Mouse (Mus musculus) left cerebral cortex, adult 8-10 months (tissue): ENCODE results near the gene P4ha1. TPM values are rescaled to one million over a fixed set of nuclear protein-coding genes. Genes with fewer than 3 reads are reported as not detected.
"Not testable (repeated sequence)": the region's sequence is repeated elsewhere in the genome, so short reads cannot be mapped to it uniquely, and the experiment has no call there.

Source experiments
- DNase-seq, 2 experiments: peaks; one replicate each; pipeline ENCODE4 v3.0.0; 2022; ENCODE audit warnings: low spot score in 2 of 2
- total RNA-seq, 4 experiments: library from RNA; stranded (reverse); gene quantifications; 2 replicates each; pipeline ENCODE4 v1.2.4; 2022

P4ha1 gene
- total RNA-seq, 4 experiments from 2014 or later = 30.4 to 37.8 (median 35.9) TPM

- DNase-seq = no peak
Measured at GRCm38 (mm10) chr10:59367206-59367605, 44.1 kb downstream of the P4ha1 start.

GRCm38 (mm10) chr10:59368729-59369128, 45.6 kb downstream of the P4ha1 start:
- no peak for DNase-seq

- no peak for DNase-seq
Measured at GRCm38 (mm10) chr10:59369426-59369825, 46.3 kb downstream of the P4ha1 start.

DNA sequence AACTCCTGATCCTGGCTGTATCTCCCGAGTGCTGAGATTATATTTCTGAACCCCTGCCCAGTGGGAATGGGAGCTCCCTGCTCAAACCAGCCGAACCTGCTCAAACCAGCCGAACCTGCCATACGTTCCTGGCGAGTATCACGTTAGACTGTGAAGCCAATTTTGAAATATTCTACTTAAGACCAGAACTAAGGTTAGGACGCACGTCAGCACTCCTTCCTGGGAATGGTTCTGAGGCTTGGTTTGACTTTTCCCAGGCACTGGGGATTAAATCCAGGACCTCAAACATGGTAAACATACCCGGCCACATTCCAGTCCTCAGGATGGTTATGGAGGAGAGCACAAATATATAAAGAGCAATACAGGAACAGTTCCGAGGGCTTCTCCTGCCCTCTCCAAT, 54.8 kb downstream of the P4ha1 start:
- DNase-seq = no peak

DNA sequence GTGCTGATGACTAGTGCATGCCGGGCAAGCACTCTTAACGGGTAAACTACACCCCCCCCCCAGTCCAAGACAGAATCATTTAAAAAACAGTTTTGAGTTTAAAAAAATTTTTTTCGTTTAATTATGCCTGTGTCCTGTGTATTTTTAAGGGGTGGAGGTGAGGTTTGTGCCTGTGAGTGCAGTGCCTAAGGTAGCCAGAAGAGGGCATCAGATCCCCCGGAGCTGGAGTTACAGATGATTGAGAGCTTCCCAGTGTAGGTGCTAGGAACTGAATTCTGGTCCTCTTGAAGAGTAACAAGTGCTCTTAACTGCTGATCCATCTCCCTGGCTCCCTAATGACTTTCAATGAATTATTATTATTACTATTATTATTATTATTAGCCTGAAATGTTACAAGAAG, 55.6 kb downstream of the P4ha1 start:
- no peak for DNase-seq

DNA sequence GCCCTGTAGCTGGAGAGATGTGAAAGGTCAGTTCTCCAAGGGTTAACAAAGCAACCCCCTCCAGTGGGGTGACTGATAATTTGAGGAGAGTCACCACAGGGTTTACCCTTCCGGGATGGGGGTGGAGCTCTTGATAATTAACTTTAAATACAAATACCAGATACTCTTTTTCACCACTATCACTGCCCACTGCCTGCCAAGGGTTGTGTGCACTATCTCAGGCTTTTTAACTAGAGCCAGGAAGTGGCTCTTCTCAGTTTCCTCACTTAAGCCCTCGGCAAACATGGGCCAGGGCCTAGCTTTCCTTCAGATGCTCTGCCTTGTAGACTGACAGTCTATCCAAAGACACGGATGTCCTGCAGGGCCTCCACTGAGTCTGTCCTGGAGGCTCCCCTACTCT, 56.8 kb downstream of the P4ha1 start:
- DNase-seq = no peak

GRCm38 (mm10) chr10:59380411-59380821, 57.3 kb downstream of the P4ha1 start:
- no peak for DNase-seq

GRCm38 (mm10) chr10:59381563-59381962, 58.5 kb downstream of the P4ha1 start:
- not testable (repeated sequence) for DNase-seq

DNA sequence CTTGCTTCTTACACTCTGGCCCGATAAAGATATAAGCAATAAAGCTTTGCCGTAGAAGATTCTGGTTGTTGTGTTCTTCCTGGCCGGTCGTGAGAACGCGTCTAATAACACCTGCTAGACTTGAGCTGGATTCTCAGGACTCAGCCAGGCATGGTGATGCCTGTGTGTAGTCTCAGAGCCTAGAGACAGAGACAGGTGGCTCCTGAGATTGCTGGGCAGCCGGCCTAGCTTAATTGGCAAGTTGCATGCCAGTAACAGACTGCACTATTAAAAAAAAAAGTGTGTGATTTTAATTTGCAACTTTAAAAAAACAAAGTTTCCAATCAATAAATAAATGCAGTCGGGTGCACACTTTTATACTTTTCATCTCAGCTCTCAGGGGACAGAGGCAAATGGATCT, 63.9 kb downstream of the P4ha1 start:
- DNase-seq = peak in 1 of 2 experiments; percentile 19

- DNase-seq = peak in 1 of 2 experiments; percentile 26
Measured at GRCm38 (mm10) chr10:59389652-59390051, 66.6 kb downstream of the P4ha1 start.

DNA sequence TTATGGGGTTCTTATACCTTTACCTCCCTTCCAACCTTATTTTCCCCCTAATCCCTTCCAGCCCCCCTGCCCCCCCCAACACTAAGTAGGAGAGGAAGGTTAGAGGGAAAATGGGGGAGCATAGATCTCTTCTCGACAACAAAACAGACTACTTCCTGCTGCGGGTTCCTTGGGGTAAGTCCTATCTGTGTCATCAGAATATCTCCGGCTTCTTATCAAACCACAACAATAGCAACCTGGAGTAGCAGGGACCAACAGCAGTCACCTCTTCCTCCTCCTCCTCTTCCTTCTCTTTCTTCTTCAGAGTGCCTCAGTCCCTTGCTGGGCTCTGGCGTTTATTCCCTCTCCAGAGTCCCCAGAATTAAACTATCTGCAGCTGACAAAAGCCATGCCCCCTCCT, 68.8 kb downstream of the P4ha1 start:
- no peak for DNase-seq

- DNase-seq = not testable (repeated sequence)
Measured at GRCm38 (mm10) chr10:59395461-59395860, 72.4 kb downstream of the P4ha1 start, which contains the start of gene Gm10273. Gm10273 (plus strand) TSS chr10:59395632.

GRCm38 (mm10) chr10:59402899-59403792, 80.0 kb downstream of the P4ha1 start, which contains the start of gene Pla2g12b:
Pla2g12b (plus strand) TSS chr10:59403660.
- no peak for DNase-seq

- no peak for DNase-seq
Measured at GRCm38 (mm10) chr10:59403793-59404149, 80.7 kb downstream of the P4ha1 start.

DNA sequence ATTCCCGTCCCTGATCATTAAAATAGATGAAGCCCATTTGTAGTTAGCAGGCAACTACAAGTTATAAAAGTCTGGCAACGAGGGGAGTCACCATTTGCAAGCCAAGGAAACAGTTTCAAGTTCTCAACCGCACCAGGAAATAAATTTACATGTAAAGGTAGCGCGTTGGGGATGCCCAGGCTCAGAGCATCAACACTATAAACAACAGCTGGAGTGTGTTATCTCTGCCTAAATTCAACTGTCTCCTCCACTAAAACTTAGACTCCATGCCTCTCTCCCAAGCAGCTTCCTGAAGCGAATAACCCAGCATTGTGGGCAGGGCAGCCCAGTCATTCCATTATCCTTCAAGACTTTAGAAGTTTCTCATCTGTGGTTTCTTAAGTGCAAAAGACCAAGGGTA, 85.4 kb downstream of the P4ha1 start:
- no peak for DNase-seq

- DNase-seq = no peak
Measured at GRCm38 (mm10) chr10:59410264-59410663, 87.2 kb downstream of the P4ha1 start.

DNA sequence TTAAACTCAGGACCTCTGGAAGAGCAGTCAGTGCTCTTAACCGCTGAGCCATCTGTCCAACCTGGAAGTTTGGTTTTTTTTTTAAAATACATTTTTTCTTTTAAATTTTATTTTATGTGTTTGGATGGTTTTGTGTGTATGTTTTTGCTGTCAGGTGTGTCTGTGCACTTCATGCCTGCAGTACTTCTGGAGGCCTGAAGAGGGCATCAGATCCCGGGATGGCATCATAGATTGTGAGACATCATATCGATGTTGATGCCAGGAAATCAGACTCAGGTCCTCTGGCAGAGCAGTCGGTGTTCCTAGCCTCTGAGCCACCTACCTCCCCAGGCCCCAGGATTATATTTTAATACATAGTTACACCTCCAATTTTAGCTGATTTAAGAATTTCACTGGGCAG, 90.6 kb downstream of the P4ha1 start:
- DNase-seq = no peak

GRCm38 (mm10) chr10:59416623-59417022, 93.5 kb downstream of the P4ha1 start:
- no peak for DNase-seq

- no peak for DNase-seq
Measured at GRCm38 (mm10) chr10:59419516-59419915, 96.4 kb downstream of the P4ha1 start.
